Mouse (Mus musculus) forebrain, embryonic 16.5 days (tissue): ENCODE measurements around the gene Gtsf2. TPM values are rescaled to one million over a fixed set of nuclear protein-coding genes. Genes with fewer than 3 reads are reported as not detected.
"Not testable (repeated sequence)": the region's sequence is repeated elsewhere in the genome, so short reads cannot be mapped to it uniquely, and the experiment has no call there.

ENCODE experiments used
- ATAC-seq: fragments of 200-750 bp; cut with Nextera tagmentation; 2 replicates; pipeline ENCODE4 v1.8.0; 2017; ENCODE audit warnings: mild to moderate bottlenecking, moderate library complexity
- H3K27ac ChIP-seq: fragments of 300-500 bp; sonication (generic); 2 replicates; pipeline ENCODE4 v1.5.1; 2014; ENCODE audit warnings: low read length, control low read depth
- H3K27me3 ChIP-seq: fragments of 300-500 bp; sonication (generic); replicated peaks from 2 replicates; pipeline ENCODE4 v1.6.1; 2014; ENCODE audit warnings: low read length; ENCODE audit not compliant: control insufficient read depth, insufficient read depth
- H3K36me3 ChIP-seq: fragments of 300-500 bp; sonication (generic); 2 replicates; pipeline ENCODE4 v1.6.1; 2014; ENCODE audit not compliant: control insufficient read depth, insufficient read depth
- H3K4me1 ChIP-seq: fragments of 300-500 bp; sonication (generic); replicated peaks from 2 replicates; pipeline ENCODE4 v1.6.1; 2014; ENCODE audit warnings: low read length; ENCODE audit not compliant: control insufficient read depth, insufficient read depth
- H3K4me2 ChIP-seq: fragments of 300-500 bp; sonication (generic); 2 replicates; pipeline ENCODE4 v1.6.1; 2014; ENCODE audit warnings: mild to moderate bottlenecking, low read length, control low read depth
- H3K4me3 ChIP-seq: fragments of 300-500 bp; sonication (generic); replicated peaks from 2 replicates; pipeline ENCODE4 v1.5.1; 2014; ENCODE audit warnings: mild to moderate bottlenecking, low read length, control low read depth
- H3K9ac ChIP-seq: fragments of 300-500 bp; sonication (generic); replicated peaks from 2 replicates; pipeline ENCODE4 v1.6.1; 2014; ENCODE audit warnings: low read depth, low read length, control low read depth
- H3K9me3 ChIP-seq: fragments of 300-500 bp; sonication (generic); 2 replicates; pipeline ENCODE4 v1.6.1; 2016; ENCODE audit warnings: low read length; ENCODE audit not compliant: control insufficient read depth
- WGBS: fragments of 180-500 bp; shearing (Covaris S2); extraction: QIAGEN DNeasy Blood & Tissue Kit; methylation state at CpG from one replicate; pipeline ENCODE4 v1.1.7; 2014; 5-methylcytosine and 5-hydroxymethylcytosine counted together
- polyA plus RNA-seq: library from polyadenylated mRNA; unstranded; fragments of >200 nt; fragmentation: Nextera tagmentation; extraction: Ambion mirVana; gene quantifications from 2 replicates; pipeline ENCODE4 v1.2.1, GENCODE M21; 2015

Gtsf2 gene
- polyA plus RNA-seq, 1 experiment from 2014 or later, result not detected

GRCm38 (mm10) chr15:103473769-103474168 lies 25.5 kb upstream of the Gtsf2 start:
- H3K4me1 ChIP-seq, result no peaks in the 10 kb centered on the region
- no peak overlapping the region for H3K4me3 ChIP-seq
- H3K9me3 ChIP-seq, result no peaks in the 10 kb centered on the region
- no peaks in the 10 kb centered on the region for H3K36me3 ChIP-seq
- H3K27me3 ChIP-seq, result no peaks in the 10 kb centered on the region
- H3K9ac ChIP-seq, result no peak overlapping the region
- H3K27ac ChIP-seq, result no peak overlapping the region
- 92% methylated on average over 5 of the region's 5 CpGs for WGBS
- H3K4me2 ChIP-seq, result no peak overlapping the region
- ATAC-seq, result no peak

- no peaks in the 10 kb centered on the region for H3K27me3 ChIP-seq
- ATAC-seq, result no peak
- WGBS, result 87% methylated on average over 7 of the region's 7 CpGs
Measured at GRCm38 (mm10) chr15:103473182-103473581, 24.9 kb upstream of the Gtsf2 start.

GRCm38 (mm10) chr15:103472265-103472664 lies 24.0 kb upstream of the Gtsf2 start:
- no peaks in the 10 kb centered on the region for H3K9me3 ChIP-seq
- ATAC-seq, result no peak
- H3K4me2 ChIP-seq, result no peak overlapping the region
- H3K27ac ChIP-seq, result no peak overlapping the region
- no peak overlapping the region for H3K9ac ChIP-seq
- H3K27me3 ChIP-seq, result no peaks in the 10 kb centered on the region
- H3K36me3 ChIP-seq, result no peaks in the 10 kb centered on the region
- no peak overlapping the region for H3K4me3 ChIP-seq
- no peaks in the 10 kb centered on the region for H3K4me1 ChIP-seq
- 53% methylated on average over 3 of the region's 3 CpGs for WGBS

More at GRCm38 (mm10) chr15:103473182-103473581, 24.9 kb upstream of the Gtsf2 start:
- no peak overlapping the region for H3K4me3 ChIP-seq
- H3K4me1 ChIP-seq, result no peaks in the 10 kb centered on the region
- H3K4me2 ChIP-seq, result no peak overlapping the region
- H3K9ac ChIP-seq, result no peak overlapping the region
- H3K36me3 ChIP-seq, result no peaks in the 10 kb centered on the region
- H3K27ac ChIP-seq, result no peak overlapping the region
- H3K9me3 ChIP-seq, result no peaks in the 10 kb centered on the region

DNA sequence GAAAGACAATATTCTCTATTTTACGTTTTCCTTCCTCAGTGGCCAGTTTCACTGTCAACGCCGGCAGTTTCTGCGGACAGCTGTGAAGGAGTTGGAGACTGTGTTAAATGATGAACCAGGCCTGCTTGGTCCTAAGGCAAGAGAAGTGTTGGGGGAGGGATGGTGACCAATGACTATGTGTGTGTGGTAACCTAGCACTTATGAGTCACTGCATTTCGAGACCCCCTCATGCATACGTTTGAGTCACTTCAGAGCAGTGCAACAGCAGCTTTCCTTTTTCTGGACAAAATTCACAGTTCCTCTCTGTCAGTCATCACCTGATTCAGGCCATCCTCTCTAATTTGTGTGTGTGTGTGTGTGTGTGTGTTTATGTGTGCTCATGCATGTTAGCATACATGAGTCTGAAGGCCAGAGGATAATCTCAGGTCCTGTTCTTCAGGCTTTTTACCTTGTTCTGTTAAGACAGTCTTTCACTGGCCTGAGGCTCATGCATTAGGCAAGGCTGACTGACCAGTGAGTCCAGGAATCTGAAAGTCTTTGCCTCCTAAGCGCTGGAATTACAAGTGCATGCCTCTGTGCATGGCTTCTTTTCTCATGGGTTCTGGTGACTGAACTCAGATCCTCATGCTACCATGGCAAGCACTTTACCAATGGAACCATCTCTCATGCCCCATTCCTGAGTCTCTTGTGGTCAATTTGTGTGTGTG lies 23.4 kb upstream of the Gtsf2 start:
- H3K4me3 ChIP-seq, result no peak overlapping the region
- 89% methylated on average over 7 of the region's 7 CpGs for WGBS
- H3K27me3 ChIP-seq, result no peaks in the 10 kb centered on the region
- no peaks in the 10 kb centered on the region for H3K9me3 ChIP-seq
- no peaks in the 10 kb centered on the region for H3K36me3 ChIP-seq
- H3K9ac ChIP-seq, result no peak overlapping the region
- H3K4me2 ChIP-seq, result no peak overlapping the region
- no peak overlapping the region for H3K27ac ChIP-seq
- no peaks in the 10 kb centered on the region for H3K4me1 ChIP-seq
- no peak for ATAC-seq

DNA sequence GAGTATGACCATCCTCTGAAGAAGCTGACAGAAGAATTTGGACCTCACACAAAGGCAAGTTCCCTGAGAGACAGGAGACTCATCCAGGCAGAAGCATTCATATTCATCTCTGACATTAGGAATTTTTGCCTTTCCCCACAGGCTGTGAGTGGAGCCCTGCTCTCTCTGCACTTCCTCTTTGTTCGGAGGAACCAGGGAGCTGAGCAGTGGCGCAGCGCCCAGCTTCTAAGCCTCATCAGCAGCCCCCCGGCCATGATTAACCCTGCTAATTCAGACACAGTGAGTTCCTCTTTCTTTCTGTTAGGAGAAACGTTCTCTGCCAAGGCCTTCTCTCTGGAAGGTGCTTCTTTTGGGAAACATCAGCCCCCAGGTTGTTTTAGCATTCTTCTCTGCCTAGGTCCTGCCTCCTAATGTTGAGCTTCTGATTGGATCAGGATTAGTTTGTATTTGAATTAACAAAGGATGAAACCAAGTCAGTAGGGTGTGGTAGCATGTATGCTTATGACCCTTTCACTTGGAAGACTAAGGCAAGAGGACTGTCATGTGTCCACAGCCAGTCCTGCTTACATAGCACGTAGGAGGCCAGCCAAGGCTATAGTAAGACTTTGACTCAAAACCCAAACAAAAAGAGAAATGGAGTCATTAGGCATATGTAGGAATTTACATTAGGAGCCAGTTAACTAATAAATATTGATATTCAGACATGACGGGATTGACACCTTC lies 14.4 kb upstream of the Gtsf2 start:
- Histone ChIP-seq H3K9ac (no peak overlapping the region), H3K36me3 (no peaks in the 10 kb centered on the region), H3K4me3 (no peak overlapping the region), H3K27ac (no peak overlapping the region), H3K4me1 (no peaks in the 10 kb centered on the region), H3K27me3 (no peaks in the 10 kb centered on the region), H3K9me3 (no peaks in the 10 kb centered on the region), H3K4me2 (no peak overlapping the region)
- ATAC-seq, result no peak
- 66% methylated on average over 7 of the region's 7 CpGs for WGBS

DNA sequence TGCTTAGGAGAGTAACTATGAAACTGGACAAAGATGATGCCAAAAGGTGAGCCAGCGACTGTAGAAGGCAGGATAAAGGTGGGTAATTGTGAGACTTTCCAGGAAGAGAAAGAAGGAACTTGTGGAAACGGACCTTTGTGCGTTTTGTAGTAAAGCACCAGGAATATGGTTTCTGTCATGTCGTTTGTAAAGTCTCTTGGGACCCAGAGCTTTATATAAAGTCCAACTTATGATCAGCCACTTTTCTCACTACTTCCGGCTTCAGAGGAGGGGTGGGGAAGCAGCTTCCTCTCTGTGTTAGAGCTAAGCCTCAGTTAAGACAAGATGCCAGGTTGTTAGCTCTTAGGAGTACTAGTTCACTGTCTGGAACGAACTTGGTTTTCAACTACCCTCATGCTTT lies 6.2 kb upstream of the Gtsf2 start:
- Histone ChIP-seq H3K9ac (no peak overlapping the region), H3K27me3 (no peaks in the 10 kb centered on the region), H3K4me1 (no peaks in the 10 kb centered on the region), H3K4me3 (no peak overlapping the region), H3K36me3 (no peaks in the 10 kb centered on the region), H3K9me3 (no peaks in the 10 kb centered on the region), H3K4me2 (no peak overlapping the region), H3K27ac (no peak overlapping the region)
- WGBS, result 88% methylated on average over 6 of the region's 6 CpGs
- ATAC-seq, result no peak

GRCm38 (mm10) chr15:103453551-103454218 lies 5.4 kb upstream of the Gtsf2 start, which contains the start of gene Nckap1l:
Gene Nckap1l (plus strand): TSS chr15:103453794.
- Histone ChIP-seq H3K4me1 (no peaks in the 10 kb centered on the region), H3K9me3 (no peaks in the 10 kb centered on the region), H3K9ac (no peak within 1 kb of the TSS), H3K27me3 (no peaks in the 10 kb centered on the region), H3K4me3 (no peak within 1 kb of the TSS), H3K36me3 (no peaks in the 10 kb centered on the region), H3K27ac (no peak within 1 kb of the TSS), H3K4me2 (no peak within 1 kb of the TSS)
- 92% methylated on average over 13 of the region's 13 CpGs for WGBS
- ATAC-seq, result no peak

DNA sequence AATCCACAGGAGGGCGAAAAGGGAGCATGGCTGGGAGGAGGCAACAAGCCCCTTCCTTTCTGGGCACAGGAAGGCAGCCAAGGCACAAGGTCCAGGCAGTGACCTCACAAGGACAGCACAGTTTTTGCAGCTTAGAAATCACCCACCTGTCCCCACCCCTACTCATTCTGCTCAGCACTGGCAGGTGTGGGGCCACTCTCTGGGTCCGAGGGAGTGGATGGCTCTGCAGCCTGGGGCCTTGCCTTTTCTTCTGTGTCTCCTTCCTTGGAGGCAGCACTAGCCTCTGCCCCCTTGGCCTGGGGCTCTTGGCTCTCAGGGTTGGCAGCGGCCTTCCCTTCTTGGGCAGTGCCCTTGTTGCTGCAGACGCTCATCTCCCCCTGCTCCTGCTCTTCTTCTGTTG lies 2.3 kb downstream of the Gtsf2 start:
- not testable (repeated sequence) for H3K4me1 ChIP-seq, H3K4me3 ChIP-seq, ATAC-seq, H3K9ac ChIP-seq, H3K27me3 ChIP-seq, H3K9me3 ChIP-seq, H3K36me3 ChIP-seq, H3K27ac ChIP-seq, H3K4me2 ChIP-seq
- WGBS, result 86% methylated on average over 3 of the region's 4 CpGs

- no peak for ATAC-seq
- H3K9me3 ChIP-seq, result no peaks in the 10 kb centered on the region
- WGBS, result 94% methylated on average over 16 of the region's 16 CpGs
Measured at GRCm38 (mm10) chr15:103430241-103430640, 18.0 kb downstream of the Gtsf2 start, which contains the start of gene Gtsf1. Gene Gtsf1 (minus strand): TSS chr15:103430470.

More at GRCm38 (mm10) chr15:103430241-103430640, 18.0 kb downstream of the Gtsf2 start, which contains the start of gene Gtsf1:
- no peak within 1 kb of the TSS for H3K4me2 ChIP-seq
- no peaks in the 10 kb centered on the region for H3K36me3 ChIP-seq
- no peaks in the 10 kb centered on the region for H3K4me1 ChIP-seq
- no peak within 1 kb of the TSS for H3K27ac ChIP-seq
- H3K4me3 ChIP-seq, result no peak within 1 kb of the TSS
- H3K27me3 ChIP-seq, result no peaks in the 10 kb centered on the region
- no peak within 1 kb of the TSS for H3K9ac ChIP-seq
